Mouse (Mus musculus): Measurements from ENCODE around the gene Flt1. TPM values are rescaled to one million over a fixed set of nuclear protein-coding genes. Genes with fewer than 3 reads are reported as not detected.
A peak's percentile ranks its signal among the peaks of the same experiment; 100 is the strongest.

Flt1 gene
- polyA plus RNA-seq, 1 experiment from 2014 or later, result 10.1 TPM

DNA sequence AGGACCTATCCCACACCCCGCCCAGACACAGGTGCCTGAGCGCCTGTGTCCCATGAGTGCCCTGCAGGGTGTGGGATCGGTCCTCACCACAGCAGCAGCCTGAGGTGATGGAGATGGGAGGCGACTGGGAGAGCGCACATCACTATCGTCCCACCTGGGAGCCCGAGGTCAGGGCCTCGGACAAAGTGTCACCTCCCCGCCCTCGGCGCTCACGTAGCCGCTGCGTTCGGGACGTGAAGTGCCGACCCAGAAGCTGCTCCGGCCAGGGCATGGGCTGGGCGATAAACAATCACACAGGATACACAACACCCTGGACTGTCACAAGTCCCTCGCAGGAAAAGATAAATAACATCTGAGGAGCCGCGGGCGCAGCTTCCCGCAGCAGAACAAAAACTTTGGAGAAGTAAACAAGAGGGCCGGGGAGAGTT, 27.1 kb upstream of the Flt1 start:
- 2% methylated on average over 25 of the region's 25 CpGs for WGBS
- peak; percentile 51 for DNase-seq (ENCODE audit: low spot score)

GRCm38 (mm10) chr5:147751673-147752130, 25.9 kb upstream of the Flt1 start:
- H3K4me3 ChIP-seq (ENCODE audit: low read depth, low read length), result peak overlapping the region; percentile 29
- WGBS, result under 1% methylated on average over 28 of the region's 28 CpGs
- ATAC-seq (replicated peaks; ENCODE audit: low FRiP score) (0 out of 2 replicates have a peak, but pooled peaks have one; percentile 52), DNase-seq (ENCODE audit: low spot score) (peak; percentile 64)
- peak overlapping the region; percentile 43 for H3K9ac ChIP-seq (ENCODE audit: low read length)
- H3K27ac ChIP-seq (ENCODE audit: low read depth, low read length), result no peak overlapping the region
- no peaks in the 10 kb centered on the region for H3K36me3 ChIP-seq (ENCODE audit: control insufficient read depth, insufficient read depth, low read length)
- H3K4me2 ChIP-seq (ENCODE audit: low read depth, low read length, severe bottlenecking), result peak overlapping the region; percentile 55
- no peaks in the 10 kb centered on the region; the same call in 1 of the 2 replicates for H3K9me3 ChIP-seq (ENCODE audit: control insufficient read depth, low read length)
- peaks cover 23% of the 10 kb centered on the region for H3K27me3 ChIP-seq (ENCODE audit: control insufficient read depth, insufficient read depth, low read length)
- peaks cover 5% of the 10 kb centered on the region for H3K4me1 ChIP-seq (replicated peaks; ENCODE audit: control insufficient read depth, insufficient read depth, low read length)

More for the DNA sequence above, 27.1 kb upstream of the Flt1 start:
- H3K36me3 ChIP-seq (ENCODE audit: control insufficient read depth, insufficient read depth, low read length), result no peaks in the 10 kb centered on the region
- peak overlapping the region; percentile 35 for H3K4me2 ChIP-seq (ENCODE audit: low read depth, low read length, severe bottlenecking)
- H3K4me3 ChIP-seq (ENCODE audit: low read depth, low read length), result peak overlapping the region; percentile 11; the same call in 1 of the 2 replicates
- ATAC-seq (replicated peaks; ENCODE audit: low FRiP score), result 0 out of 2 replicates have a peak, but pooled peaks have one; percentile 44
- H3K27ac ChIP-seq (ENCODE audit: low read depth, low read length), result no peak overlapping the region
- H3K9me3 ChIP-seq (ENCODE audit: control insufficient read depth, low read length), result no peaks in the 10 kb centered on the region; the same call in 1 of the 2 replicates
- no peak overlapping the region for H3K9ac ChIP-seq (ENCODE audit: low read length)
- peaks cover 5% of the 10 kb centered on the region for H3K4me1 ChIP-seq (replicated peaks; ENCODE audit: control insufficient read depth, insufficient read depth, low read length)
- H3K27me3 ChIP-seq (ENCODE audit: control insufficient read depth, insufficient read depth, low read length), result peaks cover 23% of the 10 kb centered on the region

DNA sequence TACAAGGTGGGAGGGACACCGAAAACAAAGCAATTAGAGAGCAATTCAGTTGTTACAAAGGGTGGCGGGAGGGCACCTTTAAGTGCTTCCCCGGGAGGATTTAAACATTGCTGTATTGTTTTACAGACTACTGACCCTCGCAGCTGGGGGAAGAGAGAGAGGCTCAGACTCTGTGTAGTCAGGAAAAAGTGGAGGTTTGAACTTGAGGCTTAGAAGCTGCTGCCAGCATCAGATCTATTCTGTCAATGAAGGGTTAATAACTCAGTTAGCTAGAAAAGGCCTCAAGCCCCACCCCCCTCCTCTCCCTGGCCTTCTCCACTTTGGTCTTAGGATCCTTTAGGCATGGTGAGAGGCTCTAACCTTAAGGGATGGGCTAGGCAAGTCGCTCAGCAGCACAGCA, 24.2 kb upstream of the Flt1 start:
- Histone ChIP-seq H3K36me3 (ENCODE audit: control insufficient read depth, insufficient read depth, low read length) (no peaks in the 10 kb centered on the region), H3K27ac (ENCODE audit: low read depth, low read length) (no peak overlapping the region), H3K4me1 (replicated peaks; ENCODE audit: control insufficient read depth, insufficient read depth, low read length) (peaks cover 5% of the 10 kb centered on the region), H3K9me3 (ENCODE audit: control insufficient read depth, low read length) (no peaks in the 10 kb centered on the region; the same call in 1 of the 2 replicates), H3K4me3 (ENCODE audit: low read depth, low read length) (no peak overlapping the region), H3K27me3 (ENCODE audit: control insufficient read depth, insufficient read depth, low read length) (peaks cover 23% of the 10 kb centered on the region), H3K9ac (ENCODE audit: low read length) (no peak overlapping the region), H3K4me2 (ENCODE audit: low read depth, low read length, severe bottlenecking) (no peak overlapping the region)
- WGBS, result 2% methylated on average over 5 of the region's 5 CpGs
- ATAC-seq (replicated peaks; ENCODE audit: low FRiP score) (no peak), DNase-seq (ENCODE audit: low spot score) (peak; percentile 51)

DNA sequence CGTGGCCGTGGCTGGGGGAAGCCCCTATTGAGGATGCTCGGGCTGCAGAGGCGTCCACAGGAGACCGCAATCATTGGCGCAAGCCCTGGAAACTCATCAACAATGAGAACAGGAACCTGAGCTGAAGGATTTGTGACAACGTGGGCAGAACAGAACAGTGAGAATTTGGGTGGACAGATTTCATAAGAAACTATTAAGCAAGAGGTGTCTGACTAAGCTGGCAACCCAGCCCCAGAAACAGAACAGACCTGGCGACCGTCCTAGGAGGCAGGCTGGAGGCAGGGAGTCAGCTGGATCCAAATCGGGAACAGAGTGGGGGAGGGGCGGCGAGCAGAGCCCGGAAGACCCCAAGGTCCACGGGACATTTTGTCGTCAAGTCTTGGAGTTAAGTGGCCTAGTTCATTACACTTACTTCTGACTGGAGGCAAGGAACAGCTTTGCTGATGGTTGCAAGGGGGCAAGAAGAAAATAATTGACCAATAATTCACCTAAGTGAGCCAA, 22.3 kb upstream of the Flt1 start:
- peak; percentile 74 for DNase-seq (ENCODE audit: low spot score)
- WGBS, result 2% methylated on average over 15 of the region's 15 CpGs

GRCm38 (mm10) chr5:147744900-147745653, 19.3 kb upstream of the Flt1 start:
- H3K9me3 ChIP-seq (ENCODE audit: control insufficient read depth, low read length), result no peaks in the 10 kb centered on the region
- no peak overlapping the region for H3K27ac ChIP-seq (ENCODE audit: low read depth, low read length)
- peaks cover 2% of the 10 kb centered on the region; the same call in 1 of the 2 replicates for H3K27me3 ChIP-seq (ENCODE audit: control insufficient read depth, insufficient read depth, low read length)
- no peak overlapping the region for H3K4me3 ChIP-seq (ENCODE audit: low read depth, low read length)
- H3K4me1 ChIP-seq (replicated peaks; ENCODE audit: control insufficient read depth, insufficient read depth, low read length), result no peaks in the 10 kb centered on the region; the same call in 1 of the 2 replicates
- ATAC-seq (replicated peaks; ENCODE audit: low FRiP score) (no peak), DNase-seq (ENCODE audit: low spot score) (no peak)
- H3K4me2 ChIP-seq (ENCODE audit: low read depth, low read length, severe bottlenecking), result no peak overlapping the region
- no peaks in the 10 kb centered on the region for H3K36me3 ChIP-seq (ENCODE audit: control insufficient read depth, insufficient read depth, low read length)
- 93% methylated on average over 21 of the region's 21 CpGs for WGBS
- H3K9ac ChIP-seq (ENCODE audit: low read length), result no peak overlapping the region

More for the DNA sequence above, 22.3 kb upstream of the Flt1 start:
- H3K4me2 ChIP-seq (ENCODE audit: low read depth, low read length, severe bottlenecking), result peak overlapping the region; percentile 38
- no peak overlapping the region for H3K27ac ChIP-seq (ENCODE audit: low read depth, low read length)
- no peaks in the 10 kb centered on the region for H3K36me3 ChIP-seq (ENCODE audit: control insufficient read depth, insufficient read depth, low read length)
- no peak for ATAC-seq (replicated peaks; ENCODE audit: low FRiP score)
- peaks cover 5% of the 10 kb centered on the region for H3K4me1 ChIP-seq (replicated peaks; ENCODE audit: control insufficient read depth, insufficient read depth, low read length)
- no peaks in the 10 kb centered on the region for H3K9me3 ChIP-seq (ENCODE audit: control insufficient read depth, low read length)
- peak overlapping the region; percentile 6; the same call in 1 of the 2 replicates for H3K4me3 ChIP-seq (ENCODE audit: low read depth, low read length)
- H3K9ac ChIP-seq (ENCODE audit: low read length), result no peak overlapping the region; the same call in 1 of the 2 replicates
- peaks cover 19% of the 10 kb centered on the region for H3K27me3 ChIP-seq (ENCODE audit: control insufficient read depth, insufficient read depth, low read length)

DNA sequence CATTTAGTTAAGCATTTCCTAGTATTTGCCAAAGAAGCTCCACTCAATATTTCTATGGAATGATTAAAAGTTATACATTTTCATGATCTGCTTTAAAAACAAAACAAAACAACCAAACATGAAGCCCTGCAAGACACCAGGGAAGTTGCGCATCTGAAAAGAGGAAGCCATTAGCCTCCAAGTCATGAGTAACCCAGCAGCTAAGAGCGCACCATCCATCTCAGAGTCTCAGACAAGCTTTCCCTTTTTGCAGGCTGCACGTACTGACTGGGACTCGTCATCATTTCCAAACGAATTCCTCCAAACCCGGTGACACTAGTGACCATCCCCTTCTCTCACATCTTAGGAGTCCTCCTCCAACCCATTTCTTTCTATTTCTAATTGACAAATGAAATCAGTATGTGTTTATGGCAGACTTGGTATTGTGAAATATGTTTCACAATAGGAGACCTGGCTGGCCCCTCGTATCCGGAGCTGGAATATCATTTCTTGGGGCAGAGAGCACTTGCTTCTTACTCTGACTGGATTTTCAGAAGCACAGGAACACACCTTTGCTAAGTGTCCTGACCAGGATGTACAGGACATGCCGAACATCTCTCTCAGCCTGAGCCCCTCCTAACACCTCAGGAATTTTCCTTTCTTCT, 16.8 kb upstream of the Flt1 start:
- H3K9ac ChIP-seq (ENCODE audit: low read length), result no peak overlapping the region
- no peaks in the 10 kb centered on the region for H3K4me1 ChIP-seq (replicated peaks; ENCODE audit: control insufficient read depth, insufficient read depth, low read length)
- WGBS, result 86% methylated on average over 9 of the region's 9 CpGs
- H3K36me3 ChIP-seq (ENCODE audit: control insufficient read depth, insufficient read depth, low read length), result no peaks in the 10 kb centered on the region
- ATAC-seq (replicated peaks; ENCODE audit: low FRiP score), result no peak
- no peaks in the 10 kb centered on the region for H3K27me3 ChIP-seq (ENCODE audit: control insufficient read depth, insufficient read depth, low read length)
- H3K4me2 ChIP-seq (ENCODE audit: low read depth, low read length, severe bottlenecking), result no peak overlapping the region
- no peak overlapping the region for H3K4me3 ChIP-seq (ENCODE audit: low read depth, low read length)
- DNase-seq (ENCODE audit: low spot score), result no peak
- no peaks in the 10 kb centered on the region for H3K9me3 ChIP-seq (ENCODE audit: control insufficient read depth, low read length)
- no peak overlapping the region for H3K27ac ChIP-seq (ENCODE audit: low read depth, low read length)

GRCm38 (mm10) chr5:147736766-147737280, 11.0 kb upstream of the Flt1 start:
- no peak for ATAC-seq (replicated peaks; ENCODE audit: low FRiP score)

GRCm38 (mm10) chr5:147733682-147734081, 7.9 kb upstream of the Flt1 start:
- DNase-seq (ENCODE audit: low spot score) (peak; percentile 53), ATAC-seq (replicated peaks; ENCODE audit: low FRiP score) (no peak)
- Histone ChIP-seq H3K4me2 (ENCODE audit: low read depth, low read length, severe bottlenecking) (no peak overlapping the region), H3K9ac (ENCODE audit: low read length) (no peak overlapping the region), H3K27ac (ENCODE audit: low read depth, low read length) (no peak overlapping the region), H3K9me3 (ENCODE audit: control insufficient read depth, low read length) (no peaks in the 10 kb centered on the region; the same call in 1 of the 2 replicates), H3K4me1 (replicated peaks; ENCODE audit: control insufficient read depth, insufficient read depth, low read length) (no peaks in the 10 kb centered on the region), H3K4me3 (ENCODE audit: low read depth, low read length) (no peak overlapping the region), H3K27me3 (ENCODE audit: control insufficient read depth, insufficient read depth, low read length) (peaks cover under 1% of the 10 kb centered on the region; the same call in 1 of the 2 replicates), H3K36me3 (ENCODE audit: control insufficient read depth, insufficient read depth, low read length) (no peaks in the 10 kb centered on the region)
- WGBS, result 95% methylated on average over 1 of the region's 1 CpGs

More at GRCm38 (mm10) chr5:147736766-147737280, 11.0 kb upstream of the Flt1 start:
- Histone ChIP-seq H3K36me3 (ENCODE audit: control insufficient read depth, insufficient read depth, low read length) (no peaks in the 10 kb centered on the region), H3K9ac (ENCODE audit: low read length) (no peak overlapping the region), H3K4me1 (replicated peaks; ENCODE audit: control insufficient read depth, insufficient read depth, low read length) (no peaks in the 10 kb centered on the region), H3K27ac (ENCODE audit: low read depth, low read length) (no peak overlapping the region), H3K4me2 (ENCODE audit: low read depth, low read length, severe bottlenecking) (no peak overlapping the region), H3K4me3 (ENCODE audit: low read depth, low read length) (no peak overlapping the region), H3K27me3 (ENCODE audit: control insufficient read depth, insufficient read depth, low read length) (no peaks in the 10 kb centered on the region), H3K9me3 (ENCODE audit: control insufficient read depth, low read length) (no peaks in the 10 kb centered on the region; the same call in 1 of the 2 replicates)
- WGBS, result 83% methylated on average over 8 of the region's 8 CpGs
- no peak for DNase-seq (ENCODE audit: low spot score)
